Mouse (Mus musculus): ENCODE measurements around the gene Hnrnpdl. TPM values are rescaled to one million over a fixed set of nuclear protein-coding genes. Genes with fewer than 3 reads are reported as not detected.

Gene Hnrnpdl
- polyA plus RNA-seq, 1 experiment from 2014 or later, result 97.4 TPM

GRCm38 (mm10) chr5:100046096-100046495 lies 6.6 kb upstream of the Hnrnpdl start:
- Histone ChIP-seq H3K4me1 (peaks cover 43% of the 10 kb centered on the region), H3K27me3 (replicated peaks) (no peaks in the 10 kb centered on the region), H3K36me3 (peaks cover 10% of the 10 kb centered on the region; the same call in 1 of the 2 replicates), H3K4me2 (no peak overlapping the region), H3K27ac (replicated peaks) (no peak overlapping the region), H3K9ac (no peak overlapping the region), H3K4me3 (no peak overlapping the region), H3K9me3 (no peaks in the 10 kb centered on the region)
- no peak for ATAC-seq (ENCODE audit: extremely low read depth, insufficient number of reproducible peaks, low FRiP score, low TSS enrichment)
- 76% methylated on average over 3 of the region's 3 CpGs for WGBS

GRCm38 (mm10) chr5:100044621-100045020 lies 5.2 kb upstream of the Hnrnpdl start:
- H3K27ac ChIP-seq (replicated peaks), result no peak overlapping the region

GRCm38 (mm10) chr5:100044030-100044429 lies 4.6 kb upstream of the Hnrnpdl start:
- Histone ChIP-seq H3K27me3 (replicated peaks) (no peaks in the 10 kb centered on the region), H3K36me3 (0 out of 2 replicates have a peak, but pooled peaks cover 5% of the 10 kb centered on the region), H3K9ac (no peak overlapping the region), H3K4me2 (no peak overlapping the region), H3K9me3 (no peaks in the 10 kb centered on the region), H3K4me1 (peaks cover 49% of the 10 kb centered on the region), H3K27ac (replicated peaks) (no peak overlapping the region; the same call in 1 of the 2 replicates), H3K4me3 (no peak overlapping the region)
- WGBS, result 81% methylated on average over 4 of the region's 4 CpGs
- no peak for ATAC-seq (ENCODE audit: extremely low read depth, insufficient number of reproducible peaks, low FRiP score, low TSS enrichment)

More at GRCm38 (mm10) chr5:100044621-100045020, 5.2 kb upstream of the Hnrnpdl start:
- ATAC-seq (ENCODE audit: extremely low read depth, insufficient number of reproducible peaks, low FRiP score, low TSS enrichment), result no peak
- no peak overlapping the region for H3K9ac ChIP-seq
- peaks cover 49% of the 10 kb centered on the region for H3K4me1 ChIP-seq
- no peak overlapping the region for H3K4me3 ChIP-seq
- peaks cover 6% of the 10 kb centered on the region; the same call in 1 of the 2 replicates for H3K36me3 ChIP-seq
- WGBS, result 73% methylated on average over 5 of the region's 5 CpGs
- no peaks in the 10 kb centered on the region for H3K27me3 ChIP-seq (replicated peaks)
- H3K4me2 ChIP-seq, result no peak overlapping the region
- no peaks in the 10 kb centered on the region for H3K9me3 ChIP-seq

DNA sequence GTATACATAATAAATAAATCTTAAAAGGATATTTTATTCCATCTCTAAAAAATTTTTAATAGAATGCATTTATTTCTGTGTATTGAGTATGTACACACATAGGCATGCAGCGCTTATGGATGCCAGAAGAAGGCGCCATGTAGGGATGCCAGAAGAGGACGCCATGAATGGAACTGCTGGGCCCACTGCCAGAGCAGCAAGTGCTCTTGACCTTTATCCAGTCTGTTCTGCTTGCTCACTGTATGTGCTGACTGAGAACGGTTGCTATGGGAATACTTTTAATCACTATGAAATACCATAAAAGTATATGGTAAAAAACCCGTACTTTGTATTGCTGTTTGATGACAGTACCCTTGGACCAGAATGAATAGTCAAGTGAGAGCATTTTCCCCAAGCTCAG lies 3.9 kb upstream of the Hnrnpdl start:
- H3K4me2 ChIP-seq, result no peak overlapping the region
- no peak overlapping the region for H3K4me3 ChIP-seq
- no peak for ATAC-seq (ENCODE audit: extremely low read depth, insufficient number of reproducible peaks, low FRiP score, low TSS enrichment)
- H3K9ac ChIP-seq, result no peak overlapping the region
- peaks cover 49% of the 10 kb centered on the region for H3K4me1 ChIP-seq
- H3K27ac ChIP-seq (replicated peaks), result no peak overlapping the region; the same call in 1 of the 2 replicates
- WGBS, result 63% methylated on average over 5 of the region's 5 CpGs
- H3K27me3 ChIP-seq (replicated peaks), result no peaks in the 10 kb centered on the region
- H3K36me3 ChIP-seq, result 0 out of 2 replicates have a peak, but pooled peaks cover 5% of the 10 kb centered on the region
- H3K9me3 ChIP-seq, result no peaks in the 10 kb centered on the region

- Histone ChIP-seq H3K4me1 (peaks cover 42% of the 10 kb centered on the region), H3K9ac (no peak overlapping the region), H3K4me3 (no peak overlapping the region), H3K4me2 (no peak overlapping the region), H3K9me3 (no peaks in the 10 kb centered on the region), H3K36me3 (peaks cover 7% of the 10 kb centered on the region), H3K27ac (replicated peaks) (no peak overlapping the region), H3K27me3 (replicated peaks) (no peaks in the 10 kb centered on the region)
- no peak for ATAC-seq (ENCODE audit: extremely low read depth, insufficient number of reproducible peaks, low FRiP score, low TSS enrichment)
- WGBS, result 85% methylated on average over 8 of the region's 8 CpGs
Observed at GRCm38 (mm10) chr5:100042467-100042866, 3.0 kb upstream of the Hnrnpdl start.

DNA sequence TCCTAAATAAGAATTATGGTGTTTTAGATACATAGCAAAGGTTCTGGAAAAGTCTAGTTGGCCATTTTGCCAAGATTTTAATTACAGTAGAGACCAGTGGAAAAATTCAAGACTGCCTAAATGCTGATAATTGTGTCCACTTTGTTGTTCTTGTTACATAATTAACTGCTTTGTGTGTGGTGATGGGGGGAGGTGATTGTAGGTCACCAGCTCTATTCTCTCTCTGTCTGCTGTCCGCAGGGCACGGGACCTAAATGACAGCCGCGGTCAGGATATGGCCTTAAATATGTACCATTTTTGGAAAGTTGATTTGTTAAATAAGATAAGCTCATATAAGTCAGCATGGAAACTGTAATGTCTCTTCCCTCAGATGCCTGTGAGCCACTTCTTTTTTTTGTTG lies 1.8 kb upstream of the Hnrnpdl start:
- H3K9me3 ChIP-seq, result no peaks in the 10 kb centered on the region
- peak overlapping the region; percentile 68; the same call in 1 of the 2 replicates for H3K4me3 ChIP-seq
- H3K27me3 ChIP-seq (replicated peaks), result no peaks in the 10 kb centered on the region
- peak overlapping the region; percentile 77 for H3K4me2 ChIP-seq
- peak overlapping the region; percentile 99; the same call in 1 of the 2 replicates for H3K9ac ChIP-seq
- no peak for ATAC-seq (ENCODE audit: extremely low read depth, insufficient number of reproducible peaks, low FRiP score, low TSS enrichment)
- no peak overlapping the region for H3K27ac ChIP-seq (replicated peaks)
- H3K36me3 ChIP-seq, result peaks cover 19% of the 10 kb centered on the region
- peaks cover 42% of the 10 kb centered on the region for H3K4me1 ChIP-seq
- 80% methylated on average over 4 of the region's 4 CpGs for WGBS

- H3K4me1 ChIP-seq, result peaks cover 47% of the 10 kb centered on the region
- H3K4me3 ChIP-seq, result peak overlapping the region; percentile 68
- 1% methylated on average over 19 of the region's 19 CpGs for WGBS
- H3K27ac ChIP-seq (replicated peaks), result peak overlapping the region; percentile 97
- H3K36me3 ChIP-seq, result peaks cover 28% of the 10 kb centered on the region
- no peak for ATAC-seq (ENCODE audit: extremely low read depth, insufficient number of reproducible peaks, low FRiP score, low TSS enrichment)
- no peaks in the 10 kb centered on the region for H3K9me3 ChIP-seq
- peak overlapping the region; percentile 77 for H3K4me2 ChIP-seq
- peak overlapping the region; percentile 99 for H3K9ac ChIP-seq
- H3K27me3 ChIP-seq (replicated peaks), result no peaks in the 10 kb centered on the region
Observed at GRCm38 (mm10) chr5:100040281-100040784, 869 bp upstream of the Hnrnpdl start.

DNA sequence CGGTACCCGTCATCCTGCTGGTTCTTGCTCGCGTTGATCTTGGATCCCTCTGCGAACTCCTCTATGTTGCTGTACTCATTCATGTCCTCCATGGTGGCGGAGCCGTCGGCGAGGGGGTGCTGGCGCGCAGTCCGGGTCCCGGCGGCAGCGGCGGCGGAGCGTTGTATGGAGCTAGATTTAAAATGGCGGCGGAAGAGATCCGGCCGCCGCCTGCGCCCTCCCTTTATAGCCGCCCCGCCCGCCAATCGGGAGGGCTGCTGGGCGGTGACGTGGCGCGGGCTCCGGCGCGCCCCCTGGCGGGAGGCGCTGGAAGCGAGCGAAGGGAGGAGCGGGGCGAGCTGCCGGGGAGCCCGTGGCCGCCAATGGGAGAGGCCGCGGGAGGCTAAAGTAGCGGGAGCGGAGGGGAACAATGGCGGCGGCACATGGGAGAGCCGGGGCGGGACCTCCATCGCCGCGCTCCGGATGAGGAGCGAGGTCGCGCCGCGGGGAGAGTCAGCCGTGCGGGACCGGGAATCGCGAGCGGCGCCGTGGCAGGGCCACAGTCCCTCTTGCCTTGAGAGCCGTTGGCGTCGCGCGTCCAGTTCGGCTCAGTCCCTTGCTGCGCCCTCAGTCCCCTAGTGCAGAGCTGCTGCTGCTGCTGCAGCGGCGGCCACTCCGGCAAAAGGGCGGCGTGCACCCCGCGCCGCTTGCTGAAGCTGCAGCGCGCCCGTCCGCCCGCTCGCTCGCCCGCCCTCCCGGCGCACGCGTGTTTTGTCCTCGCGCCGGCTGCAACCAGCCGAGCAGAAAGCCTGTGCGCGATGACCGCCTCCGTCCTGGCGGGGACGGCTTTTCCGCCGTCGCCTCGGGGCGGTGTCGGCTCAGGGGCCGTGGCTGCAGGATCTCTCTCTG lies 506 bp downstream of the Hnrnpdl start:
- peak overlapping the region; percentile 97 for H3K4me2 ChIP-seq
- ATAC-seq (ENCODE audit: extremely low read depth, insufficient number of reproducible peaks, low FRiP score, low TSS enrichment), result peak; percentile 75
- H3K4me1 ChIP-seq, result peaks cover 55% of the 10 kb centered on the region
- WGBS, result under 1% methylated on average over 113 of the region's 113 CpGs
- H3K9me3 ChIP-seq, result no peaks in the 10 kb centered on the region
- H3K9ac ChIP-seq, result peak overlapping the region; percentile 99
- H3K27ac ChIP-seq (replicated peaks), result peak overlapping the region; percentile 97
- peak overlapping the region; percentile 68 for H3K4me3 ChIP-seq
- H3K27me3 ChIP-seq (replicated peaks), result no peaks in the 10 kb centered on the region
- peaks cover 41% of the 10 kb centered on the region for H3K36me3 ChIP-seq

GRCm38 (mm10) chr5:100037965-100038713 lies 1.3 kb downstream of the Hnrnpdl start:
- Histone ChIP-seq H3K9ac (peak overlapping the region; percentile 99), H3K4me2 (peak overlapping the region; percentile 97), H3K4me1 (peaks cover 54% of the 10 kb centered on the region), H3K4me3 (peak overlapping the region; percentile 68), H3K36me3 (peaks cover 49% of the 10 kb centered on the region), H3K27ac (replicated peaks) (peak overlapping the region; percentile 97), H3K9me3 (no peaks in the 10 kb centered on the region), H3K27me3 (replicated peaks) (no peaks in the 10 kb centered on the region)
- ATAC-seq (ENCODE audit: extremely low read depth, insufficient number of reproducible peaks, low FRiP score, low TSS enrichment), result peak; percentile 28; the same call in 1 of the 2 replicates
- WGBS, result under 1% methylated on average over 44 of the region's 45 CpGs

GRCm38 (mm10) chr5:100036681-100037080 lies 2.8 kb downstream of the Hnrnpdl start:
- WGBS, result 25% methylated on average over 7 of the region's 7 CpGs
- peaks cover 59% of the 10 kb centered on the region for H3K36me3 ChIP-seq

DNA sequence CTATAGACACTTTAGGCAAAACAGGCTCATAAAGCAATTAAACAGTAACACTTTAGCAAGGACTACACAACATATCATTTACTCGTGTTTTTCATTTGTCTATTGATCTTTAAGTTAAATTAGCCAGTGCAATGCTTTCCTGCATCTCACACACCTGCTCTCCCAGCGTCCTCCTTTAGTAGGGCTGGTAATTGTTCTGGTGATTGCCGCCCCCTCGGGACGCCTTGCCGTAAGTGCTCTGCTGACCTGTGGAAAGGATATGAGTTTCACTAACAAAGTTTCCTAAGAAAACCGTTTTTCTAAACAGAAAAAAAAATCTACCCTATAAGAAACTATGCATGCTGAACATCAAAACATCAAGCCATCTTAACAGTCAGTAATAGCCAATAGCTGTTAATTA lies 3.5 kb downstream of the Hnrnpdl start:
- peak overlapping the region; percentile 68 for H3K4me3 ChIP-seq
- H3K27ac ChIP-seq (replicated peaks), result no peak overlapping the region
- no peaks in the 10 kb centered on the region for H3K27me3 ChIP-seq (replicated peaks)
- ATAC-seq (ENCODE audit: extremely low read depth, insufficient number of reproducible peaks, low FRiP score, low TSS enrichment), result no peak
- H3K36me3 ChIP-seq, result peaks cover 63% of the 10 kb centered on the region
- H3K9ac ChIP-seq, result peak overlapping the region; percentile 99
- WGBS, result 49% methylated on average over 7 of the region's 7 CpGs
- H3K4me2 ChIP-seq, result peak overlapping the region; percentile 97
- no peaks in the 10 kb centered on the region for H3K9me3 ChIP-seq
- peaks cover 65% of the 10 kb centered on the region for H3K4me1 ChIP-seq

More at GRCm38 (mm10) chr5:100036681-100037080, 2.8 kb downstream of the Hnrnpdl start:
- Histone ChIP-seq H3K9me3 (no peaks in the 10 kb centered on the region), H3K4me1 (peaks cover 66% of the 10 kb centered on the region), H3K27me3 (replicated peaks) (no peaks in the 10 kb centered on the region), H3K4me3 (peak overlapping the region; percentile 68), H3K9ac (peak overlapping the region; percentile 99), H3K4me2 (peak overlapping the region; percentile 97), H3K27ac (replicated peaks) (0 out of 2 replicates have a peak overlapping the region, but pooled peaks have one; percentile 97)
- no peak for ATAC-seq (ENCODE audit: extremely low read depth, insufficient number of reproducible peaks, low FRiP score, low TSS enrichment)

All from heart, embryonic 13.5 days (tissue).